Mouse (Mus musculus) liver, postnatal 0 days (tissue): Measurements from ENCODE around the gene Calb2. TPM values are rescaled to one million over a fixed set of nuclear protein-coding genes. Genes with fewer than 3 reads are reported as not detected.

ENCODE experiments used
- ATAC-seq: fragments of 200-750 bp; cut with Nextera tagmentation; 2 replicates; pipeline ENCODE4 v1.8.0; 2017; ENCODE audit warnings: mild to moderate bottlenecking, moderate library complexity
- DNase-seq: peaks from one replicate; pipeline ENCODE4 v3.0.0-alpha.2; 2016
- H3K27ac ChIP-seq: fragments of 300-500 bp; sonication (generic); 2 replicates; pipeline ENCODE4 v1.5.1; 2014; ENCODE audit warnings: antibody characterized with exemption, moderate library complexity, mild to moderate bottlenecking, low read depth
- H3K27me3 ChIP-seq: fragments of 300-500 bp; sonication (generic); 2 replicates; pipeline ENCODE4 v1.6.1; 2014; ENCODE audit warnings: low read length, control low read depth, mixed read lengths; ENCODE audit not compliant: insufficient read depth
- H3K36me3 ChIP-seq: fragments of 300-500 bp; sonication (generic); replicated peaks from 2 replicates; pipeline ENCODE4 v1.6.1; 2014; ENCODE audit warnings: mild to moderate bottlenecking, control low read depth, low read length, moderate library complexity, mixed read lengths; ENCODE audit not compliant: insufficient read depth
- H3K4me1 ChIP-seq: fragments of 300-500 bp; sonication (generic); 2 replicates; pipeline ENCODE4 v1.6.1; 2014; ENCODE audit warnings: antibody characterized with exemption, mild to moderate bottlenecking, control low read depth; ENCODE audit not compliant: insufficient read depth
- H3K4me2 ChIP-seq: fragments of 300-500 bp; sonication (generic); 2 replicates; pipeline ENCODE4 v1.6.1; 2014; ENCODE audit warnings: low read depth, mild to moderate bottlenecking, low read length, moderate library complexity, mixed read lengths
- H3K4me3 ChIP-seq: fragments of 300-500 bp; sonication (generic); 2 replicates; pipeline ENCODE4 v1.5.1; 2014; ENCODE audit warnings: low read depth, low read length
- H3K9ac ChIP-seq: fragments of 300-500 bp; sonication (generic); replicated peaks from 2 replicates; pipeline ENCODE4 v1.6.1; 2014; ENCODE audit warnings: mild to moderate bottlenecking, moderate library complexity
- H3K9me3 ChIP-seq: fragments of 300-500 bp; sonication (generic); 2 replicates; pipeline ENCODE4 v1.6.1; 2016; ENCODE audit warnings: mild to moderate bottlenecking, control low read depth, low read length, mixed read lengths
- CTCF ChIP-seq: sonication (generic); IDR thresholded peaks from 2 replicates; pipeline ENCODE4 v1.5.1; 2016; ENCODE audit warnings: antibody characterized with exemption, low read depth
- EP300 ChIP-seq: IDR thresholded peaks from 2 replicates; pipeline ENCODE4 v1.6.1; 2016; ENCODE audit warnings: antibody characterized with exemption, low read depth, mild to moderate bottlenecking
- WGBS: fragments of 180-500 bp; shearing (Covaris S2); extraction: QIAGEN DNeasy Blood & Tissue Kit; methylation state at CpG from one replicate; pipeline ENCODE4 v1.1.7; 2014; ENCODE audit not compliant: insufficient replicate concordance; 5-methylcytosine and 5-hydroxymethylcytosine counted together
- polyA plus RNA-seq: library from polyadenylated mRNA; unstranded; fragments of >200 nt; fragmentation: Nextera tagmentation; extraction: Ambion mirVana; gene quantifications from 2 replicates; pipeline ENCODE4 v1.2.1, GENCODE M21; 2015

The Calb2 gene
- polyA plus RNA-seq, 1 experiment from 2014 or later, result not detected

GRCm38 (mm10) chr8:110196678-110197077 is 28.7 kb upstream of the Calb2 start:
- WGBS, result 6% methylated on average over 5 of the region's 5 CpGs
- DNase-seq (peak; percentile 47), ATAC-seq (no peak)
- Histone ChIP-seq H3K9ac (no peak overlapping the region), H3K4me2 (no peak overlapping the region), H3K27ac (no peak overlapping the region), H3K27me3 (no peaks in the 10 kb centered on the region), H3K36me3 (no peaks in the 10 kb centered on the region), H3K4me1 (no peaks in the 10 kb centered on the region), H3K4me3 (no peak overlapping the region), H3K9me3 (no peaks in the 10 kb centered on the region)
- TF ChIP-seq CTCF, result no peak
- TF ChIP-seq EP300, result no peak

GRCm38 (mm10) chr8:110188961-110189750 is 21.1 kb upstream of the Calb2 start:
- Histone ChIP-seq H3K27ac (no peak overlapping the region), H3K36me3 (no peaks in the 10 kb centered on the region), H3K4me3 (no peak overlapping the region), H3K4me2 (no peak overlapping the region), H3K4me1 (no peaks in the 10 kb centered on the region), H3K9ac (no peak overlapping the region), H3K9me3 (no peaks in the 10 kb centered on the region), H3K27me3 (no peaks in the 10 kb centered on the region)
- ATAC-seq (no peak), DNase-seq (no peak)
- 22% methylated on average over 8 of the region's 8 CpGs for WGBS
- TF ChIP-seq EP300 (no peak), CTCF (no peak)

- WGBS, result 69% methylated on average over 4 of the region's 4 CpGs
- Histone ChIP-seq H3K27ac (no peak overlapping the region), H3K36me3 (no peaks in the 10 kb centered on the region), H3K9ac (no peak overlapping the region), H3K4me2 (no peak overlapping the region), H3K27me3 (0 out of 2 replicates have a peak, but pooled peaks cover 2% of the 10 kb centered on the region), H3K9me3 (no peaks in the 10 kb centered on the region), H3K4me1 (no peaks in the 10 kb centered on the region), H3K4me3 (no peak overlapping the region)
- DNase-seq (no peak), ATAC-seq (no peak)
- TF ChIP-seq CTCF, result no peak
- no peak for TF ChIP-seq EP300
Measured at GRCm38 (mm10) chr8:110185538-110185937, 17.5 kb upstream of the Calb2 start.

- Histone ChIP-seq H3K9ac (no peak overlapping the region), H3K9me3 (no peaks in the 10 kb centered on the region), H3K4me1 (no peaks in the 10 kb centered on the region), H3K27me3 (0 out of 2 replicates have a peak, but pooled peaks cover 2% of the 10 kb centered on the region), H3K27ac (no peak overlapping the region), H3K4me3 (no peak overlapping the region), H3K4me2 (no peak overlapping the region), H3K36me3 (no peaks in the 10 kb centered on the region)
- WGBS, result 14% methylated on average over 11 of the region's 11 CpGs
- ATAC-seq (no peak), DNase-seq (no peak)
- TF ChIP-seq CTCF (no peak), EP300 (no peak)
Measured at GRCm38 (mm10) chr8:110183748-110184147, 15.7 kb upstream of the Calb2 start.

- 0 out of 2 replicates have a peak, but pooled peaks cover 3% of the 10 kb centered on the region for H3K27me3 ChIP-seq
- 81% methylated on average over 11 of the region's 11 CpGs for WGBS
- no peak for ATAC-seq
- TF ChIP-seq CTCF, result no peak
- TF ChIP-seq EP300, result no peak
- no peak for DNase-seq
- no peaks in the 10 kb centered on the region for H3K36me3 ChIP-seq
- no peak overlapping the region for H3K27ac ChIP-seq
- no peak overlapping the region for H3K4me3 ChIP-seq
- H3K4me1 ChIP-seq, result no peaks in the 10 kb centered on the region
- no peak overlapping the region for H3K9ac ChIP-seq
- H3K4me2 ChIP-seq, result no peak overlapping the region
- no peaks in the 10 kb centered on the region for H3K9me3 ChIP-seq
Measured at GRCm38 (mm10) chr8:110182735-110183367, 14.8 kb upstream of the Calb2 start.

GRCm38 (mm10) chr8:110177359-110178155 is 9.5 kb upstream of the Calb2 start:
- no peak overlapping the region for H3K27ac ChIP-seq
- 11% methylated on average over 22 of the region's 22 CpGs for WGBS
- DNase-seq, result no peak
- H3K9ac ChIP-seq, result no peak overlapping the region
- no peaks in the 10 kb centered on the region for H3K36me3 ChIP-seq
- H3K4me1 ChIP-seq, result no peaks in the 10 kb centered on the region
- TF ChIP-seq CTCF (no peak), EP300 (no peak)
- ATAC-seq, result no peak
- no peaks in the 10 kb centered on the region for H3K9me3 ChIP-seq
- 0 out of 2 replicates have a peak overlapping the region, but pooled peaks have one; percentile 26 for H3K4me2 ChIP-seq
- H3K27me3 ChIP-seq, result peaks cover 10% of the 10 kb centered on the region; the same call in 1 of the 2 replicates
- no peak overlapping the region for H3K4me3 ChIP-seq
